Mouse (Mus musculus): ENCODE measurements around the gene Lmtk3. TPM values are rescaled to one million over a fixed set of nuclear protein-coding genes. Genes with fewer than 3 reads are reported as not detected.

Lmtk3 gene
- polyA plus RNA-seq, 1 experiment, result 198 TPM

DNA sequence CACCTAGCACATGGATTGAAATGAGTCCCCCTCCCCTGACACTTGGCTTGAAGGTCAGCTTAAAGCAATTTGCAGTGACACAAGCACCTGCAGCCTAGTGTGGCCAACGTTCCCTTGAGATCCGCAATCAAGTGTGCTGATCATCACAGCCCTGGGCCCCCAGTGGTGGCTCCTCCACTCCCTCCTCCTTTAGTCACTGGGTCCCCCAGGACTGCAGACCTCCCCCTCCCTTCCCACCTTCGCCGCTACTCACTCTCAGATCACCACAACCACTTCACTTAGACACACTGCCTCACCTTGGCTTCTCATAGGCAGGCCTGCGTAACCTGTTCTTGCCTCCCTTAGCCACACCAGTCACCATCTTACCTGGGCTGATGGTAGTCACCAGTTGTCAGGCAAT lies 22.4 kb downstream of the Lmtk3 start:
- DNase-seq (ENCODE audit: extremely low spot score in 1 of 2, low spot score in 1 of 2), result no peak

DNA sequence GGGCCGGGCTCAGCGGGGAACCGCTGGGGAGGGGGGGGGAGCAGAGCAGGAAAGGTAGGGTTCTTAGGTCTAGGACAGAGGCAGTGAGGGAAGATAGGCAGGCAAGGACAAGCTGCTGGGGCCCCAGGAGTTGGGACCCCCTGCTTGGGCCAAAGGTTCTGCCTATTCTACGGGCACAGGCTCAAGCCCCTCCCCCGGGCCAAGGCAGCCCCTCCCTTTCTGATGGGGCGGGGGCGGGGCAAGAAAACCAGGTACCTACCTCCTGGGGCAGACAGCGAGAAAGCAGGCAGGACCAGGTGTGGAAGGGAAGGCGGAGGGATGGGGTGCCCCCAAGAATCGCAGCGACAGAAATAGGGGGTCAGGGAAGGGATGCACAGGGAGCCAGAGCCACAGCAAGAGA lies 24.9 kb downstream of the Lmtk3 start:
- no peak for DNase-seq (ENCODE audit: extremely low spot score in 1 of 2, low spot score in 1 of 2)

DNA sequence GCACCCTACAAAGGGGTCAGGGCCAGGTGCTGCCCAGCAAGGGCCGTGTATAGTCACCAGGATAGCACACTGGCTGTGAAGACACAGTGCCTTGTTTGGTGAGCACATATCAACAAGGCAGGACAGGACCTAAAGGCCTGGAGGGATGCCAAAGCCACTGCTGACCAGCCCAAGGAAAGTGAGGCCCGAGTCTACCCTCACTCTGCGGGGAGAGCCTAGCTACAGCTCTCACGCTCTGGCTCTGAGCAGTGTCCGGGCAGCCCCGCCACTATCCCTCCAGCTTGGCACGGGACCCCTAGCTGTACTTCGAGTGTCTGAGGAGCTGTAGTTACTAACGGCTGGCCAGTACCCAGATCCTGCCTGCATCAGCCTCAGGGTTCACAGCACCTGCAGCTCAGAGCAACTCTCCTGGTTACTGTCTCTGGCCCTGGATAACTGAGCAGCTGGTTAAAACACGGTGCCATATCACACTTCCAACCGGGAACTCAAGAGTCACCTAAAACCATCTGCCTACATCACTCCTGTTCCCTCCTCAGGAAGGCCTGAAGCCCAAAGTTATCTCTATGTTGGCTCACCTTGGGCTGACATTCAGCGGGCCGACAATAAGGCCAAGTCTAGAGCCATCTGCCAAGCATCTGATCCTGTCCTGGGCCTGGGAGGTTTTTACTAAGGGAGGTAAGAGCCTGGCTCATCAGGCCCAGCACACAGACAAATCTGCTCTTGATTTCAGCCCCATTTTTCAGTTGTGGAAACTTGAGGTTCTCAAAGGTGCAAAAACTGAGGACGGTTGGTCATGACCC lies 25.9 kb downstream of the Lmtk3 start:
- no peak for DNase-seq (ENCODE audit: extremely low spot score in 1 of 2, low spot score in 1 of 2)

DNA sequence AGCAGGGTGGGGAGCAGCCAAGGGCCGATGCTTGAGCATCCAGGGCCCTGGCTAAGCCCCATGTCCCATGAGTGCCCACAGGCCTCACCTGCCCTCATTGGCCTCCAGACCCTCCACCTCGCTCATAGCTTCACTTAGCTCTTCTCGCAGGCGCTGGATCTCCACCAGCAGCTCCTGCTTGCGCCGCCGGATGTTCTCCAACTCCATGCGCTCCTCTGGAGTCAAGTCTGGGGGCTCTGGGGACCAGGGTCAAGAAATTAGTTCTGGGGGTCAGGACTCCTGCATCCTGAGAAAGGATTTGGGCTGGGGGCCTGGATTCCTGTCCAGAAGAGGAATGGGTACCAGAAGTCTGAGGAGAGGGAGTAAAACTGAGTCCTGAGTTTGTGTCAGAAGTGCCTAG lies 29.4 kb downstream of the Lmtk3 start:
- DNase-seq (ENCODE audit: extremely low spot score in 1 of 2, low spot score in 1 of 2), result no peak

DNA sequence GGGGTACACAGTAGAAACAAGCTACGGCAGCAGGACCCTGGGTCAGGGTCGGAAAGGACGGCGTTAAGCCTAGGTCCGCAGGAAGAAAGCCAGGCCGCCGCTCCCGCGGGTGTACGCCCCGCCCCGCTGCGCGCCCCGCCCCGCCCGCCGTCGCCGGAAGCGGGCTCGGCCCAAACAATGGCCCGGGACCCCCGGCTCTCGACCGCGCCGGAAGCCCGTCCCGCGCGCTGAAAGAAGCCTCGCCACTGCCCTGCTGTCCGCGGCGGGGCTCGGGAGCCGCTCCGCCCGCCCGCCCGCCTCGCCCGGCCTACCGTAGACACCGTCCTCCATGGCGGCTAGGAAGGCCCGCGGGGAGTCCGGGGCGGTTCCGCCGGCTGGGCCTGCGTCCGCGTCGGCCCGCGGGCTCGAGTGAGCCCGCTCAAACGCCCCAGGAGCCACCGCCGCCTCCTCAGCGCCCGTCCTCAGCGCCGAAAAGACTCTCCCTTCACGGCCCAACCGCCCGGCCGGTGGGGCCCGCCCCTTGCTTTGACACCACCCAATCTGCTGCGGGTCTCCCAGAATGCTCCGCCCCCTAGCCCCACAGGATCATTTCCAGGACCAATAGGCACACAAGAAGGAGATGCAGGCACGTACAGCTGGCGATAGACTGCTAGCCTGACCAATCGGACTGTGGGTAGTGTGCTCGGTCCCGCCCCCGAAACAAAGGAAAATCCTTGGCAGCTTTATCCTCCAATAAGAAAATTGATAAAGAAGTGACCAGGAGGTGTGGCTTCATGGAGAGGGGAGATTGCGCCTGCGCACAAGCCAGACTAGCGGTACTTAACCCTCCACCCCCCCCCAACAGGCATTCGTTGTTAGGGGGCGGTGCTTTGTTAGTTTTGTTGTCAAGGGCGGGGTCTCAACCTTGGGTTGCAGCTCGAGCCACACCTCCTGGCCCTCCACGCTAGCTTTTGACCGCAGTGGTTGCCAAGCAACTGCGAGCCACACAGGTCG lies 30.5 kb downstream of the Lmtk3 start, which contains the start of gene Cyth2:
Gene Cyth2 (minus strand): TSS at position 795 of the 993 bp plus-strand sequence.
- DNase-seq (ENCODE audit: extremely low spot score in 1 of 2, low spot score in 1 of 2), result peak; percentile 100

DNA sequence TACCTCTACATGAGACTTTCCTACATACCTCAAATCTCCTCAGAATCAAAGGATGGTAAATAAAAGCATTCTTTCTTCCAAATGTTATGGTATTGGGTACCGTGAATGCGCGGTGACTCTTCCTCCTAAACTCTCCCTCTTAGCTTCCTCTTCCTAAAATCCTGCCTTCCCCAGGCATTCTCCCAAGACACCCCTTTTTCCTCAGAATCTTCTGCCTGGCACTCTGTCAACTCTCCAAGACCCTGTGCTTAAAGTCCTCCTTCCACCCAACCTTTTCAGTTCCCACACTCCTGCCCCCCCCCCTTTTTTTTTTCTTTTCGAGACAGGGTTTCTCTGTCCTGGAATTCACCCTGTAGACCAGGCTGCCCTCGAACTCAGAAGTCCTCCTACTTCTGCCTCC lies 31.3 kb downstream of the Lmtk3 start:
- DNase-seq (ENCODE audit: extremely low spot score in 1 of 2, low spot score in 1 of 2), result no peak

DNA sequence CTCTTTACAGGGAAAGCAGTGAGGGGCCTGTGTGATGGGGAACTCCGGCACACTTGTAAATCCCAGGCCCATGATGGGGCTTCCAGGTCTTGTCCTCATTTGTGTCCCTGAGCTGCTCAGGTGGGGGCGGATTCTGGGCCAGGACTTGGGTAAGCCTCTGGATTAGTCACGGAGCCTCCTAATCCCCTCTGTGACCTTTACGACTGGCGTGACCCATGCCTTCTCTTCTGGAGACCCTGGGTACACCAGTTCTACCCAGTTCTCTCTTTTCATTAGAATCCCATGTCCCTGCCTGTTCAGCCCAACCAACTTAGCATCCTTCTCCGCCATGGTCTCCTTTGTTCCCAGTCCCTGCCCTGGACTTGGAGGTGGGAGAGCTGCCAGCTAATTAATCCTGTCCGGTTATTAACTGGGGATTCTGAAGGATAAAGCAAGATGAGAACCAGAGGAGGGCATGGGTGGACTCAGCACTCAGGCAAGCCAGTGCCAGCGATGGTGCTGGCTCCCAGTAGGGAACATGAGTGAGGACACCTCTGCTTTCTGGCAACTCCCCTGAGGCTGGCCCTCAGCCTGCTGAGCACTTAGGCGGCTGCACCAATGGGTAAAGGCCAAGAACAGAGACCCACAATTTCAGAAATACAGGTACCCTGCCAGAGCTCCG lies 31.9 kb downstream of the Lmtk3 start:
- no peak for DNase-seq (ENCODE audit: extremely low spot score in 1 of 2, low spot score in 1 of 2)

DNA sequence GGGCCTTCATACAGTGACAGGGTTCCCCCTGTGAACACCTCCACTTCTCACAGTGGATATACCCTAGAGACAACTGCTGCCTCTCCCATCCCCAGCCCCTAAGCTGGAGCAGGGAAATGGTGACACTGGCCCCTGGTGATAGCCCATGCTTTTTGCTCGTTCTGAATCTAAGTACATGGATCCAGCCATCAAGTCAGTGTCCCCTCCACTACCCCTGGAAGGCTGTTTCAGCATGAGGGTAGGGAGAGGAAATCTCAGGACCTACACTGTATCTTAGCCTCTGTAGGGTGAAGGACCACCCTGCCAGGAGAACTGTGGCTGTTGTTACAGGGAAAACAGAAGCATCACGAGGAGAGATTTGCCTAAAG lies 32.4 kb downstream of the Lmtk3 start:
- DNase-seq (ENCODE audit: extremely low spot score in 1 of 2, low spot score in 1 of 2), result no peak

DNA sequence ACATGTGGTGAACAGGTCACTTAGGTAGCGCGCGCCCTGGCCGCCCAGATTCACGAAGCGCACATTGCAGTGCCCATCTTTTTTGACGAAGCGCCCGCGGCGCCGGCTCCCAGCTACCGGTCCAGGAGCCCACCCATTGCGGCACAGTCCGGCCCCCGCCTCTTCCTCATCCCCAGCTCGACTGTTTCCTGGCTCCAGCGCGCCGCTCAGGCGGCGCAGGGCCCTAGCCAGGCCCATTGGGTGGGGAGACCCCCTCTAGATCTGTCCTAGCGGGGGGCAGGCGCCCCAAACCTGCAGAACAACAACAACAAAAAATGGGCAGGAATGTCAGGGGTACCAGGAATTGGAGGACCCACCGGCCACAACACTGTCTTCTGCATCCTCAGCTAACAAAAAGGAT lies 36.3 kb downstream of the Lmtk3 start:
- no peak for DNase-seq (ENCODE audit: extremely low spot score in 1 of 2, low spot score in 1 of 2)

DNA sequence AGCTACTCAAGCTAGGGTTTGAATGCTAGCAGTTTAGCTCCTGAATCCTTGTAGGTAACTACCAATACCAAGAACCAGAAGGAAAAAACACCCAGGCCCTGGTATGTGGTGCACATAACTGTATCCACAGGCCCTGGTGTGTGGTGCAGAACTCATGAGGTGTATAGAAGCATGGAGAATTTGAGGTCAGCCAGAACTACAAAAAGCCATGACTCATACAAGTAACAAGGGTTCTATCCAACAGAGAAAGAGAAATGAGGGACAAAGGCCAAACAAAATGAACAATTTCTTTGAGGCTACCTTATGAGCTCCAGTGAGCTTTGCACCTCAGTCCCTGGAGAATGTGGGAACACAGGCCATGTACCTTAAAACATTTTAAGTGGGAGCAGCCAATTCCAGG lies 37.4 kb downstream of the Lmtk3 start:
- no peak for DNase-seq (ENCODE audit: extremely low spot score in 1 of 2, low spot score in 1 of 2)

DNA sequence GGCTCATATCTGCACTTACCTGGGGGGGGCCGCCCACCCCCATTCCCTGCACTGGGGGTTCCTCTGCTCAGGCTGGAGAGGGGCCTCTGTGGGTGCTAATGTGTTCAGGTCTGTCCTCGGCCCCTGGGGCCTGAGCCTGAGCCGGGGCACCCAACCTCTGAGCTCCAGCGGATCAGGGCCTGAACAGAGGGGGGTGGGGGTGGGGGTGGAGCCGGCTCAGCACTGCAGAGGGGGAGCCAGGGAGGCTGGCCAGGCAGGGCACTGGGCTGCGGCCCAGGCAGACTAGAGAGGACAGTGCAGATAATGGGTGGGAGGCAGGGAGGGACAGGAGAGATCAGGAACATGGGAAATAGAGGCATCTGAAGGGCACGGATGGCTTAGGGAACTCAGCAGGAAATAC lies 41.1 kb downstream of the Lmtk3 start, which contains the start of gene Kcnj14:
Gene Kcnj14 (minus strand): TSS at position 185 of the 400 bp plus-strand sequence.
- DNase-seq (ENCODE audit: extremely low spot score in 1 of 2, low spot score in 1 of 2), result no peak

DNA sequence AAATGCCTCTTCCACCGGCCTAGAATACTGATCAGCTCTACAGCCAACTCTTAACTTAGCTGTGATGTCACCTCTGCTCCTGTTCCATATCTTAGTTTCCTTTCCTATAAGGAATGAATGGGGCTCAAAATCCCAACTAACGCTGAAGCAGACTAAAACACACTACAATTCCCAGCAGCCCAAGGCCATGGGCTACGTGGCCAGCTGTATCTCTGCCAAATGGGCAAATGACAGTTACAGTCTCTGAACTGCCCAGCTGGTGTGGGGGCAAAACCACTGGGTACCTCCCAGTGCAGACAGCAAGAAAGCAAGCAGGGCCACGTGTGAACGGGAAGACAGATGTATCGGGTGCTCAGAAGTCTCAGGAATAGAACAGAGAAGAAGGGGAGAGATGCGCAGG lies 43.1 kb downstream of the Lmtk3 start:
- no peak for DNase-seq (ENCODE audit: extremely low spot score in 1 of 2, low spot score in 1 of 2)

DNA sequence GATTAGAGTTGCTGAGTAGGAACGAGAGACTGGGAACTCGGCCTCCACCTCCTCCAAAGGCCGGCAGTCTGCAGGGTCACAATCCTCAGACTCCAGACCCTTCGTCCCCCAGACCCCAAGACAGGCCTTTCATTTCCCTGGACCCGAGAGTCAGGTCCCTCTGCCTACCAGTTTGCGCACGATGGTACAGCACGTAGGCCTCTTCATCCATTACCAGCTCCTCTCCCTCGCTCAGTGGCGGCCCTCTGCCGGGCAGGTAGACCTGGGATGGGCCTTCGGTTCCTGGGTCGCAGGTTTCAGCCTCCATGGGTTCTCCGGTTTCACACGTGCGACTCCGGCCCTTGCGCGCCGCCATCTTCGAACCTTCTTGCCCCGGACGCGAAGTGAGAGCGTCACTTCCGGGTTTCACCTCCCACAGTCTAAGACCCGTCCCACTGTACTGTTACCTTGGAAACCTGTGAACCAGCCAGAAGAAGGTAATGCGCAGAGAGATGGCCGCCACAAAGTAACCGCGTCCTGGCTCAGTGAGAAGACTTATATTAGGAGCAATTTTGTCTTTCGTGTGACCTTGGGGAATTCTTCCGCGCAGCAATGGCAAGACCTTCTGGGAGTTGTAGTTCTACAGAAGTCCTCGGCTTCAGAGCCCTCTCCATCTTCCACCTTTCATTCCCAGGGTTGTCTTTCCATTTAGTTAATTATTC lies 47.0 kb downstream of the Lmtk3 start, which contains the start of gene Grwd1:
Gene Grwd1 (minus strand): TSS at position 518 of the 701 bp plus-strand sequence.
- DNase-seq (ENCODE audit: extremely low spot score in 1 of 2, low spot score in 1 of 2), result peak; percentile 75 to 90

DNA sequence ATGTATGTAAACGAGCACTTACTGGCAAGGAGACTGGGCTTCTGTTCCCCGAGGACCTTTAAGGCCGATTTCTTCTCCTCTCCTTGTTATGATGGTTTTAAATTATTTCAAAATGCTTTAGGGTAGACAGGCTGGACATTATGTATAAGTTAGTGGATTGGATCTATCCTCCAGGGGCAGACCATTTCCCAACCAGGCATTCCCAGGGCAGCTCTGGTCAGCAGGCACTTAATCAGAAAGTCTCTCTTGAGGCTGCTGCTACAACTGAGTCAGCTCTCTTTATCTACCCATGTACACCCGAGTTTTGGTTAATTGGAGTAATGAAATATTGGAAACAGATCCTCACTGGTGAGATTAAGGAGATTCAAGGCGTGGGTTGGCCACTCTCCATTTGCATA lies 47.6 kb downstream of the Lmtk3 start:
- DNase-seq (ENCODE audit: extremely low spot score in 1 of 2, low spot score in 1 of 2), result no peak

DNA sequence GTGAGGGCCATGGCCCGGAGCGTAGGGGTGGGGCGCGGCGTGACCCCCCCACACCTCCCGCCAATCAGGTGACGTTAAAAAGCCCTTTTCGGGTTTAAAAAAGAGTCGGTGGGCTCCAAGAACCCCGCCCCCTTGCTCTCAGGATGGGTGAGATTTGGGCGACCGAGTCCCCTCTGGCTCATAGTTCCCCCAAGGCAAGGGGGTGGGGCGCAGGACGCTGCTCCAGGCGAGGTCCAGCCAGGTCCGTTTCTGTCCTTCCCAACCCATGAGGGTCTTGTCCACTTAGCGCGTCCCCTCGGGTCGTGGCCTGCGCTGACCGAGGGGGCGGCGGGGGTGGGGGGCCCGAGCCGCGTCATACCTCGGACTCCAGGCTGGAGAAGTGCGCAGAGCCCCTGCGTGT lies 48.9 kb downstream of the Lmtk3 start:
- no peak for DNase-seq (ENCODE audit: extremely low spot score in 1 of 2, low spot score in 1 of 2)

DNA sequence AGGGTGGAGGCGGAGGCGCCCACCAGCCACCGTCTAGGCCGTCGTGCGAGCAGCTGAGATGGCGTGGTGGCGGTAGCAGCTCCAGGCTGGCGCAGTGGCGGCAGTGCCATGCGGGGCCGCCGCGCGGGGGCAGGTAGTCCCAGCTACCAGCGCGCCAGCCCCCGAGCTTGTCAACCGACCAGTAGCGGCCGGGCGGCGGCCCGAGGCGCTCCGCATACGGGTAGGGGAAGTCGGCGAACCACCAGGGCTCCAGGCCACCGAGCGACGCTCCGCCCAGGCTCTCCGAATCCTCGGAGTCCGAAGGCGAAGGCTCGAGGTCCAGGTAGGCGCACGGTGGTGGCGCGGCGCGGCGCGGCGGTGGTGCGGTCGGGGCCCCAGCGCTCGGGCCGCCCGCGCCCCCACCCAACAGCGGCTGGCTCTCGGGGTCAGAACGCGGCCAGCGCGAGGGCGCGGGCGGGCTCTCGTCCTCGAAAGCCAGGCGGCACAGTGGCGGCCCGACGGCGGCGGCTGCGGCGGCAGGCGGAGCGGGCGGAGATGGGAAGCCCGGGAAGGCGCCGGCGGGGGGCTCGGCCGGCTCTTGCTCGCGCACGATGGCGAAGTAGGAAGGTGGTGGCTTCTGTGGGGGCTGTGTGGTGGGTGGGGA lies 49.7 kb downstream of the Lmtk3 start:
- DNase-seq (ENCODE audit: extremely low spot score in 1 of 2, low spot score in 1 of 2), result no peak

DNA sequence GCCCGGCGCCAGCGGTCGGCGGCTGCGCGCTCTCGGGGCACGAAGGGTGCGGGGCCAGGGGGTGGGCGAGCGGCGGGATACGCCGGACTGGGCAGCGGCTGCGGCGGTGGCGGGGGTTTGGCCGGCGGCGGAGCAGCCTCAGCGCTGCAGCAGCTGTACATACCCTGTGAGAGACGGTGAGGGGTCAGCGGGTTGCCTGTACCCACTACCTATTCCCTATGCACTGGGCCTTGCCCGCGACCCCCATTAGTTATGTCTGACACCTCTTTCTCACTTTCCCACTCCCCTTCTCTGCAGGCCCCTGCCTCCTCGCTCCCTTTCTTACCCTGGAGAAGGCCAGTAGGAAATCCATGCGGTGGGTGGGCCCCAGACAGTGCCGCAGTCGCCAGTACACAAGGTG lies 50.4 kb downstream of the Lmtk3 start:
- DNase-seq (ENCODE audit: extremely low spot score in 1 of 2, low spot score in 1 of 2), result no peak

DNA sequence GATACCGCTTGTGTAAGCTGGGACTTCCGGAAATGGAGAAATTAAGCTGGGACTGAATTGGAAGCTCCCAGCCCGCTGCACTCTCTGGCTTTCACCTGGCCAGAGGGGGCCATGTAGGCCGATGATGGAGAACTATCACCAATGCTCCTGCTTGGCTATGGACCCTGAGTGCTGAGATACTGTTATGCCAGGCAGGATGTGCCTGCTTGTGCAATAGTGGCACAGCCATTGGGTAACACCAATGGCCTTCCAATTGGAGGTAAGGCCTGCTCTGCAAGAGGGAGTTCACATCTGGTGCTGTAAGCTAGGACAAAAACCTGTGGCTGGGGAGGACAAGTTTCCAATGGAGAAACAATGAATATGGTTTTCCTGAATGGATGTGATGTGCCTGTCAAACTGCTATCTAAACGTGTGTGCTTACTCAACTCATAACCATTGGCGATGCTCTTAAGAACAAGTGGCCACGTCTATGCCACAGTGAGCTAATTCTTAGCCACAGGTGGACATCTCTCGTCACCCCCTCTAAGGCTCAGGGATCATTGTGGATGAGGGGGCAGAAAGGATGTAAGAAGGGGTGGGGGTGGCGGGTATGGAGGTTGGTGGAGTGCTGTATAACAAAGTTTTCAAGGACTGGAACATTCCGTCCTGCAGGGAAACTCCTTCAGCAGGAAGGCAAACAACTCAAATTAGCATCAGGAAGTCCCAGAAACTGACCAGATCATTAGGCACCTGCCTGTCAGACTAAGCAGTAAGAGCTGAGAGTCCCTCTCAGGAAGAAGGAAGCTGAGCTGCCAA lies 59.6 kb downstream of the Lmtk3 start:
- no peak for DNase-seq (ENCODE audit: extremely low spot score in 1 of 2, low spot score in 1 of 2)

DNA sequence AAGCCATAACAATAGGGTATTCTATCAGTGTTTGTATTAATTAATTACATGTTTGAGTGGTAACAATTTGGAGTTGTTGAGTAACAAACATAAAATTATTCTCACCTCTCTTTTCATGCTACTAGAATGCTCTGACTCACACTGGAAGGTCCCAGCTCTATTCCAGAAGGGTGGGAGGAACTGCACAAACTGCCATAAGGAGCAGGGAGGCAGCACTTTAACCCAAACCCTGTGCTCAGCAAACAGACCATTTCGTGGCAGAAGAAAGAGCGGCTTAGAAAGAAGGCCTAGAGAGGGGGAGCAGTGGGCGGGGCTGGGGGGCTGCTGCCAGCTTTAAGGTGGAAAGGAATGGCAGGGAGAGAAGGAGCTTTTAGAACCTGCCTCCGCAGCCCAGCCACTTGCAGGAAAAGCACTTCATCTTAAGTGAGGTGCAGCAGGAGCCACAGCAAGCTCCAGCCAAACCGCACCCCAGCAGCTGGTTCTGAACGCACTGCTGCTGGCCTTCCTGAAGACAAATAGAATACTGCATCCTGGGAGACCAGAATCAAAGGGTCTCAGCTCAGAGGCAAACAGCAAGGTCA lies 65.0 kb downstream of the Lmtk3 start:
- DNase-seq (ENCODE audit: extremely low spot score in 1 of 2, low spot score in 1 of 2), result no peak
